Mouse (Mus musculus): ENCODE measurements around the gene Crlf1. TPM values are rescaled to one million over a fixed set of nuclear protein-coding genes. Genes with fewer than 3 reads are reported as not detected.

Gene Crlf1
- polyA plus RNA-seq, 1 experiment, result 1.7 TPM

DNA sequence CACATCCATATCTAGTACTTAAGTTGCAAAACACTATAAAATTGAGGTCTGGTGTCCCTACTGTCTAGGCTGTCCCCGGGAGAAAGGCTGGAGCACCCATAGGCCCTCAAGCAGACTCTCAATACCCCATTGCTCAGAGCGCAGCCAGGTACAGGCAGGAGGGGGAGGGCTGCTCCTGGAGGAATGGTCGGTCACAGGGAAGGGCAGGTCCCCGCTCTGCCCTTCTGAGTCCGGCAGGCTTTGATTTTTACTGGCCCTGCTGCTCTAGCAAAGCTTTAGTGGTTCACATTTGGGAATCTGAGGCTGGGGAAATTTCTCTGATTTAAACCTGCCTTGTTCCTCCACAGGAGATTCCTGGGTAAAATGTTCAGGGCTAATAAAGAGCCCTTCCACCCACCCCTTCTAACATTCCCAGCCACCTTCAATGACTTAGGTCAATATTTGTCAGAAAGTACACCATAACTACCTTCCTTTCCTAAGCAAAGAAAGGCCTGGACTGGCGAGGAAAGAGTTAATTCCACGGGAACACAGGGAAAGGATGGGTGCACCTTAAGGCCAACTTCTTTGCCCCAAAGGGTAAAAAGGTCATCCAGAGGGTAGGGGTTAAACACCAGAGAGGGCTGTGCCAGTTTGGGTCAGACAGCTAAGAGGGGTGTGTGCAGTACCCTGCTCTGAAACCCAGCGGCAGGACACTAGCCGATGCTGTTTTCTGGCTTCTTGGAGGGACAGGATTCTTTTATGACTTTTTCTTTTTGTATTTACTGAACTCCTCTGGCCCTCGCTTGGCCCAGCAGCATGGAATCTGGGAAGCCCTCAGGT is 2.7 kb upstream of the Crlf1 start:
- Histone ChIP-seq H3K4me1 (ENCODE audit: control insufficient read depth) (peaks cover 21% of the 10 kb centered on the region), H3K4me3 (replicated peaks) (no peak overlapping the region), H3K36me3 (ENCODE audit: control insufficient read depth) (no peaks in the 10 kb centered on the region), H3K27me3 (ENCODE audit: control insufficient read depth) (peaks cover 100% of the 10 kb centered on the region), H3K9me3 (ENCODE audit: control insufficient read depth, low read length) (peaks cover 53% of the 10 kb centered on the region)
- TF ChIP-seq GATA1 (IDR thresholded peaks at IDR 0.05; ENCODE audit: low read length), result no peak
- no peak for TF ChIP-seq TAL1 (IDR thresholded peaks at IDR 0.05; ENCODE audit: low read length)

GRCm38 (mm10) chr8:70490880-70491495 is 2.0 kb upstream of the Crlf1 start:
- TF ChIP-seq GATA1 (IDR thresholded peaks at IDR 0.05; ENCODE audit: low read length) (no peak), TAL1 (IDR thresholded peaks at IDR 0.05; ENCODE audit: low read length) (no peak)
- peaks cover 57% of the 10 kb centered on the region for H3K9me3 ChIP-seq (ENCODE audit: control insufficient read depth, low read length)
- peaks cover 100% of the 10 kb centered on the region for H3K27me3 ChIP-seq (ENCODE audit: control insufficient read depth)
- peaks cover 21% of the 10 kb centered on the region for H3K4me1 ChIP-seq (ENCODE audit: control insufficient read depth)
- no peak overlapping the region for H3K4me3 ChIP-seq (replicated peaks)
- H3K36me3 ChIP-seq (ENCODE audit: control insufficient read depth), result no peaks in the 10 kb centered on the region

DNA sequence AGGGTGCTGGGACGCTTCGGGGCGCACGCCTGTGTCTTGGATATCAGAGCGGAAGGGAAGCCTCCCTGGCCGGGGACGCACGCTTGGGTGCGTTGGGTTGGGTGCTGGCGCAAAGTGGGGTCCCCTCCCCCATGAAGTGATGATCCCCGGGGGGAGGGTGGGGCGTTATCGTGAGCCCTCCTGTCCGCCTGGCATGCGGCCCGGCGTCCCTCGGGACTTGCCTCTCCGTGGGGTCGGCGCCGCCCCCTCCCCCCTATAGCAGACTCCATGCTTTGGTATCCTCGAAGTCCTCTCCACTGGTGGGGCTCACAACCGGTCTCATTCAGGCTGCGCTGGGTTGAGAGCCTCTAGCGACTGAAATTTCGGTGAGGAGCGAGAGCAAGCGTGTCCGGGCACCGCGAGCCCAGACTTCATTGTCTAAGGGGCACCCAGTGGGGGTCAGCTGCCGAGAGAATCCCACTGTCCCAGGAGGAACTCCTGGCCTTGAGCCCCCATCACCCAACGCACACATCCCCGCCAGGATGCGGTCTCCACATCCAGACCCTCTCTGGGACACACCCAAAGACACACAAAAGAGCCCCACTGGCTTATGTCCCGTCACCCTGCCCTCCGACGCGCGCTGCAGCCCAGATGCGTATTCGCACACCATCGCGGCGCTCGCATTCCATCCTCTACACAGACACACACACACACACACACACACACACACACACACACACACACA is 896 bp downstream of the Crlf1 start:
- peaks cover 23% of the 10 kb centered on the region for H3K4me1 ChIP-seq (ENCODE audit: control insufficient read depth)
- peaks cover 43% of the 10 kb centered on the region for H3K9me3 ChIP-seq (ENCODE audit: control insufficient read depth, low read length)
- no peak overlapping the region for H3K4me3 ChIP-seq (replicated peaks)

DNA sequence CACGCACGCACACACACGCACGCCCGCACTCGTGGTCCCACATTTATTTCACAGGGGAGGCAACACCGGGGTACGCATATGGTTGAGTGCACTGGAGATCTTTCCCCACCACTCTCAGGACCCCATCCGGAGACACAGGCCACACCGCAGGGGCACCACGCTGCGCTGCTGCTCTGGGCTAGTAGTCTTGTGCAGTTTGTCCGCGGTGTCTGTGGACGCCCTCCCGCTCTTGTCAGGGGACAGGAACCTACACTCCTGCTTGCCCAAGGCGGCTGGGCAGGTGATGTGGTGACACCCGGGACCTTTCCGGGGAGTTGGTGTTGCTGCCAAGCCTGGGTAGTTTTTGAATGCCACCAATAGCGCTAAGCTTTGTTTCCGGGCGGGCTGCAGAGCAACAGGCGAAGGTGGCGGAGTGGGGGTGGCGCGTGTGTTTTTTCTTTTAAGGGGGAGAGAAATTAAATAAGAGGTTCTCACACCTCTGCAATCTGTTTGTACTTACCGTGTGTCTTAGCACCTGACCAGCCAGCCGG is 1.5 kb downstream of the Crlf1 start:
- no peak overlapping the region for H3K4me3 ChIP-seq (replicated peaks)
- H3K36me3 ChIP-seq (ENCODE audit: control insufficient read depth), result no peaks in the 10 kb centered on the region
- H3K27me3 ChIP-seq (ENCODE audit: control insufficient read depth), result peaks cover 100% of the 10 kb centered on the region
- peaks cover 38% of the 10 kb centered on the region for H3K9me3 ChIP-seq (ENCODE audit: control insufficient read depth, low read length)
- TF ChIP-seq GATA1 (IDR thresholded peaks at IDR 0.05; ENCODE audit: low read length) (no peak), TAL1 (IDR thresholded peaks at IDR 0.05; ENCODE audit: low read length) (no peak)
- peaks cover 29% of the 10 kb centered on the region for H3K4me1 ChIP-seq (ENCODE audit: control insufficient read depth)

More for the DNA sequence above, 896 bp downstream of the Crlf1 start:
- Histone ChIP-seq H3K36me3 (ENCODE audit: control insufficient read depth) (no peaks in the 10 kb centered on the region), H3K27me3 (ENCODE audit: control insufficient read depth) (peaks cover 100% of the 10 kb centered on the region)
- TF ChIP-seq TAL1 (IDR thresholded peaks at IDR 0.05; ENCODE audit: low read length), result no peak
- no peak for TF ChIP-seq GATA1 (IDR thresholded peaks at IDR 0.05; ENCODE audit: low read length)

GRCm38 (mm10) chr8:70495001-70495770 is 2.2 kb downstream of the Crlf1 start:
- H3K4me3 ChIP-seq (replicated peaks), result no peak overlapping the region
- TF ChIP-seq TAL1 (IDR thresholded peaks at IDR 0.05; ENCODE audit: low read length) (no peak), GATA1 (IDR thresholded peaks at IDR 0.05; ENCODE audit: low read length) (no peak)
- H3K9me3 ChIP-seq (ENCODE audit: control insufficient read depth, low read length), result peaks cover 32% of the 10 kb centered on the region
- H3K4me1 ChIP-seq (ENCODE audit: control insufficient read depth), result peaks cover 34% of the 10 kb centered on the region
- peaks cover 94% of the 10 kb centered on the region for H3K27me3 ChIP-seq (ENCODE audit: control insufficient read depth)
- H3K36me3 ChIP-seq (ENCODE audit: control insufficient read depth), result no peaks in the 10 kb centered on the region

DNA sequence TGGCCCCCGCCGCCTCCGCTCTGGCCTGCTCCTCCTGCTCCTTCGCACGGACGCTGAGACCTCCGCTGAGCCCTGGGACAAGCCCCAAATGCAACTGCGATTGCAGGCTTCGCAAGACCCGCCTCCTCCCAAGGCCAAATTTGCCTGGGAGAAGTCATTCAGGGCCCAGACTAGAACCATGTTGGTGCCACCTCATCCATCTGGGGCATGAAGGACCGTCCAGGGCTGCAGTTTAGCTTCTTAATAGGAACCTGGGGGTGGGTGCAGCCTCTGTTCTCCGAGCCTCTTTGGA is 2.8 kb downstream of the Crlf1 start:
- Histone ChIP-seq H3K4me3 (replicated peaks) (no peak overlapping the region), H3K36me3 (ENCODE audit: control insufficient read depth) (no peaks in the 10 kb centered on the region), H3K4me1 (ENCODE audit: control insufficient read depth) (peaks cover 39% of the 10 kb centered on the region), H3K27me3 (ENCODE audit: control insufficient read depth) (peaks cover 91% of the 10 kb centered on the region), H3K9me3 (ENCODE audit: control insufficient read depth, low read length) (peaks cover 29% of the 10 kb centered on the region)
- TF ChIP-seq GATA1 (IDR thresholded peaks at IDR 0.05; ENCODE audit: low read length) (no peak), TAL1 (IDR thresholded peaks at IDR 0.05; ENCODE audit: low read length) (no peak)

GRCm38 (mm10) chr8:70500386-70501301 is 7.7 kb downstream of the Crlf1 start:
- Histone ChIP-seq H3K27me3 (ENCODE audit: control insufficient read depth) (peaks cover 65% of the 10 kb centered on the region), H3K4me3 (replicated peaks) (peak overlapping the region; percentile 61), H3K4me1 (ENCODE audit: control insufficient read depth) (peaks cover 72% of the 10 kb centered on the region), H3K36me3 (ENCODE audit: control insufficient read depth) (peaks cover 24% of the 10 kb centered on the region), H3K9me3 (ENCODE audit: control insufficient read depth, low read length) (peaks cover under 1% of the 10 kb centered on the region; the same call in 1 of the 2 replicates)
- no peak for TF ChIP-seq TAL1 (IDR thresholded peaks at IDR 0.05; ENCODE audit: low read length)
- peak; percentile 28; the same call in 1 of the 2 replicates for TF ChIP-seq GATA1 (IDR thresholded peaks at IDR 0.05; ENCODE audit: low read length)

All from erythroblast, embryonic 14.5 days (primary cell).